Mouse (Mus musculus) forebrain, embryonic 14.5 days (tissue): Measurements from ENCODE around the gene Nudt22. TPM values are rescaled to one million over a fixed set of nuclear protein-coding genes. Genes with fewer than 3 reads are reported as not detected.

ENCODE experiments used
- ATAC-seq: fragments of 200-750 bp; cut with Nextera tagmentation; 2 replicates; pipeline ENCODE4 v1.8.0; 2017; ENCODE audit warnings: mild to moderate bottlenecking, moderate library complexity
- DNase-seq: peaks from one replicate; pipeline ENCODE4 v3.0.0-alpha.2; 2015; ENCODE audit warnings: low spot score
- H3K27ac ChIP-seq: fragments of 300-500 bp; sonication (generic); 2 replicates; pipeline ENCODE4 v1.5.1; 2014; ENCODE audit warnings: low read depth, mild to moderate bottlenecking, control low read depth, low read length, moderate library complexity
- H3K27me3 ChIP-seq: fragments of 300-500 bp; sonication (generic); replicated peaks from 2 replicates; pipeline ENCODE4 v1.6.1; 2014; ENCODE audit warnings: low read length, control low read depth, mixed read lengths; ENCODE audit not compliant: control insufficient read depth, insufficient read depth
- H3K36me3 ChIP-seq: fragments of 300-500 bp; sonication (generic); 2 replicates; pipeline ENCODE4 v1.6.1; 2014; ENCODE audit warnings: low read length, control low read depth; ENCODE audit not compliant: control insufficient read depth, insufficient read depth
- H3K4me1 ChIP-seq: fragments of 300-500 bp; sonication (generic); 2 replicates; pipeline ENCODE4 v1.6.1; 2014; ENCODE audit warnings: antibody characterized with exemption, low read length, control low read depth; ENCODE audit not compliant: control insufficient read depth, insufficient read depth
- H3K4me2 ChIP-seq: fragments of 300-500 bp; sonication (generic); 2 replicates; pipeline ENCODE4 v1.6.1; 2014; ENCODE audit warnings: mild to moderate bottlenecking, control low read depth, low read length
- H3K4me3 ChIP-seq: fragments of 300-500 bp; sonication (generic); 2 replicates; pipeline ENCODE4 v1.5.1; 2014; ENCODE audit warnings: low read depth, low read length, control low read depth
- H3K9ac ChIP-seq: fragments of 300-500 bp; sonication (generic); 2 replicates; pipeline ENCODE4 v1.6.1; 2014; ENCODE audit warnings: mild to moderate bottlenecking, low read length, control low read depth, moderate library complexity
- H3K9me3 ChIP-seq: fragments of 300-500 bp; sonication (generic); replicated peaks from 2 replicates; pipeline ENCODE4 v1.6.1; 2016; ENCODE audit warnings: low read length, control low read depth, mixed read lengths; ENCODE audit not compliant: control insufficient read depth
- WGBS: fragments of 180-500 bp; shearing (Covaris S2); extraction: QIAGEN DNeasy Blood & Tissue Kit; methylation state at CpG from one replicate; pipeline ENCODE4 v1.1.7; 2014; 5-methylcytosine and 5-hydroxymethylcytosine counted together
- polyA plus RNA-seq: library from polyadenylated mRNA; unstranded; fragments of >200 nt; fragmentation: Nextera tagmentation; extraction: Ambion mirVana; gene quantifications from 2 replicates; pipeline ENCODE4 v1.2.1, GENCODE M21; 2014

Nudt22 gene
- polyA plus RNA-seq, 1 experiment from 2014 or later = 21.2 TPM

DNA sequence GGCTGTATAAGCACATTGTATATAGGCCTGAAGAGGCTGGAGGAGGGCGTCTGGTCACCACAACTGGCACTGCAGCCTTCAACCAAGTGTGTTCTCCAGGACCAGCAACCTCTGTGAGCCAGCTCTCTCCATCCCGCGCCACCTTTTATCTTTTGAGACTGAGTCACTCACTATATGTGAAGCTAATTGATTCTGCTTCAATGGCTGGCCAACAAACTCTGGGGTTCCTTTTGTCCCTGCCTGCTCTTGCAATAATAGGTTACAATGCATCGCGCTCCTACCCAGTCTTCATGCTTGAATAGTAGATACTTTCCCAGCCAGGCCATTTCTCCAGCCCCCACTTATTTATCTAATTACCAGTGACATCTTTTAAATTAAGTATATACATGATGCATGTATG, 12.3 kb downstream of the Nudt22 start:
- no peak overlapping the region for H3K4me2 ChIP-seq
- no peaks in the 10 kb centered on the region for H3K9me3 ChIP-seq
- H3K4me3 ChIP-seq = no peak overlapping the region
- peak; percentile 53 for DNase-seq
- ATAC-seq = no peak
- H3K27ac ChIP-seq = no peak overlapping the region
- 20% methylated on average over 5 of the region's 5 CpGs for WGBS
- H3K27me3 ChIP-seq = no peaks in the 10 kb centered on the region
- H3K9ac ChIP-seq = no peak overlapping the region
- H3K4me1 ChIP-seq = peaks cover 29% of the 10 kb centered on the region
- peaks cover 25% of the 10 kb centered on the region for H3K36me3 ChIP-seq

DNA sequence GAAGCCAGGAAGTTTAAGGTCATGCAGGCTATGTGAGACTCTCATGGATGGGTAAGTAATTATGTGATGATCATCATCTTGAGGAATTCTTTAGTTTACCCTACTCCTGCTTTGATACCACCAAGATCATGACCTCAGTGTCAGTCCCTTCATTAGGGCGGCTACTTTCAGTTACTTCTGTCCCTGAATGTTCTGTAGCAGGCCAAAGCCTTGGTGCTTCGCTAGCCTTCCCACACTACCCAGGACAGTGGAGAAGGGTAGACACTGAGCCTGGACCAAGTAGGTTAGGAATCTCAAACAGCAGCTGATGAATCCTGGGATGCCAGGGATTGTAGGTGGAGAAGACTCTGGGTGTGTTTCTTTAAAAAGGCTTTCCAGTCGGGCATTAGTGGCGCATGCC, 14.5 kb downstream of the Nudt22 start:
- 90% methylated on average over 4 of the region's 4 CpGs for WGBS
- H3K4me3 ChIP-seq = no peak overlapping the region
- peaks cover 24% of the 10 kb centered on the region for H3K4me1 ChIP-seq
- H3K27ac ChIP-seq = no peak overlapping the region
- H3K27me3 ChIP-seq = no peaks in the 10 kb centered on the region
- no peak overlapping the region for H3K9ac ChIP-seq
- H3K9me3 ChIP-seq = no peaks in the 10 kb centered on the region
- H3K36me3 ChIP-seq = peaks cover 45% of the 10 kb centered on the region
- no peak overlapping the region for H3K4me2 ChIP-seq
- DNase-seq (no peak), ATAC-seq (no peak)

GRCm38 (mm10) chr19:6980381-6981093, 15.4 kb downstream of the Nudt22 start, which contains the start of gene Fkbp2:
TSS of gene Fkbp2 (minus strand) at chr19:6980501.
- H3K36me3 ChIP-seq = peaks cover 45% of the 10 kb centered on the region
- WGBS = 1% methylated on average over 38 of the region's 38 CpGs
- H3K27me3 ChIP-seq = no peaks in the 10 kb centered on the region
- H3K27ac ChIP-seq = peak within 1 kb of the TSS; percentile 91
- H3K4me2 ChIP-seq = peak within 1 kb of the TSS; percentile 78
- peak within 1 kb of the TSS; percentile 79 for H3K9ac ChIP-seq
- peak; percentile 88 for ATAC-seq
- H3K9me3 ChIP-seq = no peaks in the 10 kb centered on the region
- H3K4me3 ChIP-seq = peak within 1 kb of the TSS; percentile 64
- H3K4me1 ChIP-seq = peaks cover 26% of the 10 kb centered on the region
- DNase-seq = peak; percentile 99

DNA sequence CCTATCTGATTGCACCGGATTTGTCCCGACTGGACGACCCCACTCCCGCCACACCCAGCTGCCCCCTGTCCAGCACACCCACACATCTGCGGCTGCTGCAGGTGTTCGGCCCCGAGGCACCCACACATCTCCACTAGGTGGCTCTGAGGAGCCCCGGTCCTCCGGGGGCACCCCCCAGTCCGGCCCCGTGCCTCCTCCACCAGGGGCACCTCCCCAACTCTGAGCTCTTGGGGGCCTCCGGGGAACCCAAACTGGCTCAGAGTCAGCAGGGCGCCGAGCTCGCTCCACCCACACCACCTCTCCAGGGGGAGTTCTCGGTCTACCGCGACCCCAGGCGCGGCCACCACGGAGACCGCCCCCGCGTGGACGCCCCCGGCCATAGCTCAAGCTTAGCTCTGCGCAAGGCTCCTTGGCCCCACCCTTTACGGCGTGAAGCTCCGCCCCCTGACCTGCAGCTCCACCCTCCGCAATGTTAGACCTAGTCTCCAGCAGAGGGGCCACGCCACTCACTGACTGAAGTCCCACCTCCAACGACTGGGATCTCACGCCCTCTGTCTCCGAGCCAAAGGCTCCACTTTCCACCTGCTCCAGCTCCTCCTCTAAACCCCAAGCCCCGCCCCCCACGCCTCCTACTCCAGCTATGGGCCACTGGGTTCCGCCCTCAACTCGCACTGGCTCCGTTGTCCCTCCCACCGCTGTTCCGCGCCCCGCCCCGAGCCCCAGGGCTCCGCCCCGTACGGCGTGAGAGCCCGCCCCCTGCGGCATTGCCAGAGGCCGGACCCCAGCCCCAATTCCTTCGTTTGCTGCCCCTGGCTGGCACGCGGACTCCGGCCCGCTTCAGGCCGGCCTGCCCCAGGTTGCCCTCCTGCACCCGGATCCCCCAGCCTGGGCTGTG, 16.2 kb downstream of the Nudt22 start:
- peak; percentile 87 for ATAC-seq
- peak; percentile 99 for DNase-seq
- peaks cover 38% of the 10 kb centered on the region for H3K36me3 ChIP-seq
- H3K4me3 ChIP-seq = peak overlapping the region; percentile 64
- WGBS = under 1% methylated on average over 56 of the region's 59 CpGs
- no peaks in the 10 kb centered on the region for H3K27me3 ChIP-seq
- H3K4me2 ChIP-seq = peak overlapping the region; percentile 78
- H3K4me1 ChIP-seq = peaks cover 26% of the 10 kb centered on the region
- H3K9ac ChIP-seq = peak overlapping the region; percentile 79
- no peaks in the 10 kb centered on the region for H3K9me3 ChIP-seq
- peak overlapping the region; percentile 91 for H3K27ac ChIP-seq

DNA sequence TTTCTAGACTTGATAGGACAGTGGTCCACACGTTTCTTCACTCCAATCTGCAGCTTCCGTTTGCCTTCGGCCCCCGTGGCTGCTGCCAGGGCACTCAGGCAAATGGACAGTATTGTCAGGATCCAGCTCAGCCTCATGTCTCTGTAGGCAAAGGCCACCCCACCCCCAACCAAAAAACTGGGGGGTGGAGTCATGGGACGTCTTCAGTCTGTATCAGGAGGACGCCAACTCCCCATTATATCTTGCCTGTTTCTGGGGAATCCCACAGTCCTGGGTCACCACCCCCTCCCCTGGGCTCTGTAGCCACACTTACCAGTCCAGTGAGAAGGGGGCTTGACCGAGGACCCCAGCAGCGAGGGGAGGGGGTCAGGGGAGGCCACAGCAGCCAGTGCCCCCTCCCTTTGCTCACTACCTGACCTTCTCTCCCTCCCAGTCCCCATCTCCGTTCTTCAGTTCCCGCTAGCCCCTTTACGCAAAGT, 16.9 kb downstream of the Nudt22 start:
- 11% methylated on average over 11 of the region's 11 CpGs for WGBS
- DNase-seq = peak; percentile 31
- Histone ChIP-seq H3K27me3 (no peaks in the 10 kb centered on the region), H3K9ac (peak overlapping the region; percentile 79), H3K9me3 (no peaks in the 10 kb centered on the region), H3K36me3 (peaks cover 36% of the 10 kb centered on the region), H3K27ac (peak overlapping the region; percentile 91), H3K4me1 (peaks cover 26% of the 10 kb centered on the region), H3K4me3 (peak overlapping the region; percentile 64), H3K4me2 (peak overlapping the region; percentile 78)
- no peak for ATAC-seq

GRCm38 (mm10) chr19:6978639-6978974, 17.3 kb downstream of the Nudt22 start:
- no peak for ATAC-seq
- Histone ChIP-seq H3K4me2 (peak overlapping the region; percentile 78), H3K9me3 (no peaks in the 10 kb centered on the region), H3K27ac (peak overlapping the region; percentile 91; the same call in 1 of the 2 replicates), H3K36me3 (peaks cover 34% of the 10 kb centered on the region), H3K9ac (peak overlapping the region; percentile 79), H3K27me3 (no peaks in the 10 kb centered on the region), H3K4me3 (peak overlapping the region; percentile 64), H3K4me1 (peaks cover 26% of the 10 kb centered on the region)
- no peak for DNase-seq
- WGBS = 55% methylated on average over 3 of the region's 3 CpGs

GRCm38 (mm10) chr19:6977759-6978638, 17.9 kb downstream of the Nudt22 start:
- no peak for DNase-seq
- peak overlapping the region; percentile 91; the same call in 1 of the 2 replicates for H3K27ac ChIP-seq
- H3K4me1 ChIP-seq = peaks cover 26% of the 10 kb centered on the region
- H3K9me3 ChIP-seq = no peaks in the 10 kb centered on the region
- peak overlapping the region; percentile 79 for H3K9ac ChIP-seq
- H3K4me3 ChIP-seq = no peak overlapping the region; the same call in 1 of the 2 replicates
- WGBS = 81% methylated on average over 13 of the region's 13 CpGs
- no peaks in the 10 kb centered on the region for H3K27me3 ChIP-seq
- peak overlapping the region; percentile 78 for H3K4me2 ChIP-seq
- H3K36me3 ChIP-seq = peaks cover 31% of the 10 kb centered on the region
- no peak for ATAC-seq
